Mouse (Mus musculus) cerebellum, adult 9-11 months (tissue): ENCODE measurements around the gene Mapk11.

Experiments
- DNase-seq: peaks from one replicate; pipeline ENCODE4 v3.0.0; 2022

Gene Mapk11

DNA sequence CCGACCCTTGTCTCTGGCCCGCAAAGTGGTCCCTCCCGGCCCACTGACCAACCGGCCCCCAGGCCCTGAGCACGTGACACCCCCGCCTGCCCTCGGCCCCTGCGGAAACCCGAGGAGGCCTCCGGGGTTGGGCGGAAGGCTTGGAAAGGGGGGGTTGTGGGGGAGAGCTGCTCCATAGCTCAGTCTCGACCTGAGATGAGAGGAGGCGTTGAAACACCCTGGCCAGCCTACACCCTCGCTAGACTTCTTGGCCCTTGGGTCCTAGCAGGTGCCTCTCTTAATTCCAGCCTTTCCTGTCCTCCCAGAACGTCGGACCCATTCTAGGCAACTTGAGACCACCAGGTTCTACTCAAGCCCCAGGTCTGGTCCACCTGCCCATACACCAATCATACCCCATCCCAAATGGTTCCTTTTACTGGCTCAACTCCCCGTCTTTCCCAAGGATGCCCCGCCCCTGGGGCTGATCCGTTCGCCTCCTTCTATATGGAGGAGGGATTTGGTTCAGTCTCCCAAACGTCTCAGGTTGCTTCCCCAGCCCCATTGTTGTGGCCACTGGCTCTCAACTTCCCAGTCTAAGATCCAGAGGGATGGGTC lies 8.7 kb downstream of the Mapk11 start, which contains the start of gene Mapk12:
Gene Mapk12, minus strand, starts transcription at position 45 of the 594 bp plus-strand sequence.
- no peak for DNase-seq

DNA sequence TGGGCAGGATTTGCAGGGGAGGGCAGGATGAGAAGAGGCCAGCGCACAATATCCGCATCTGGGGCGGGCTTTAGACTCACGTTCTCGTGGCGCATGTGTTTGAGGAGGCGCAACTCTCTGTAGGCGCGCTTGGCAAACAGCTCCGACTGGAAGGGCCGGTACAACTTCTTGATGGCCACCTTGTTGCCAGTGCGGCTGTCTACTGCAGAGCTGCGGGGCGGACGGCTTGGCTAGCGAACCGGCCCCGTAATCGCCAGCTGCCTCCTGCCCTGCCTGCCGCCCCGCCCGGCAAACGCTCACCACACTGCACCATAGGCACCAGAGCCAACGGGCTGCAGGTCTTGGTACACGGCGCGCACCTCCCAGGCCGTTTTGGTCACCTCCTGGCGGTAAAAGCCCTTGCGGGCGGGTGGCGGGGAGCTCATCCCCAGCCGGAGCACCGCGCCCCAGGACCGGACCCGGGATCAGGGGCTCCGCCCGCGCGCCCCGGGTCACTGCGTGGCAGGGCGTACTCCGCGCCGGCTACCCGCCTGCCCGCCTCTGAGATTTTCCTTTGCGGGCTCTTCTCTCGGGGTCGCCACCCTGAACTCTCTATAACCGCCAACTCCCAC lies 9.3 kb downstream of the Mapk11 start:
- DNase-seq, result peak; percentile 87

GRCm38 (mm10) chr15:89138531-89138930 lies 10.9 kb downstream of the Mapk11 start:
- peak; percentile 53 for DNase-seq

DNA sequence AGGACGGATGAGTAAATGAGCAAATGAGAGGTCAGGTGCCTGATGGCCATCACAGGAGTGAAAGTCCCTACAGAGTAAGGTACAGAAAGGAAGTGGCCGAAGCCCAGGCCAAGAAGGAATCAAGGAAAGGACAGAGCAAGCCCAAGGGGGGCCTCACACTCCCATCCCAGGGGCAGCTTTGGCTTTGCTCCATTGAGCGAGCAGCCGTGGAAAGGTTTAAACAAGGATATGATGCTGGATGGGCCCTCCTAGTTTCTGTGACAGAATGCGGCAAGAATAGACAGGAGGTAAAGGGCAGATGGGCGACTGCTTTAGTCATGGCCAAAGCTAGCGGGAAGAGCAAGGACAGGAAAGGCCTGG lies 11.4 kb downstream of the Mapk11 start:
- peak; percentile 74 for DNase-seq

GRCm38 (mm10) chr15:89137378-89138045 lies 11.9 kb downstream of the Mapk11 start:
- DNase-seq, result peak; percentile 65

DNA sequence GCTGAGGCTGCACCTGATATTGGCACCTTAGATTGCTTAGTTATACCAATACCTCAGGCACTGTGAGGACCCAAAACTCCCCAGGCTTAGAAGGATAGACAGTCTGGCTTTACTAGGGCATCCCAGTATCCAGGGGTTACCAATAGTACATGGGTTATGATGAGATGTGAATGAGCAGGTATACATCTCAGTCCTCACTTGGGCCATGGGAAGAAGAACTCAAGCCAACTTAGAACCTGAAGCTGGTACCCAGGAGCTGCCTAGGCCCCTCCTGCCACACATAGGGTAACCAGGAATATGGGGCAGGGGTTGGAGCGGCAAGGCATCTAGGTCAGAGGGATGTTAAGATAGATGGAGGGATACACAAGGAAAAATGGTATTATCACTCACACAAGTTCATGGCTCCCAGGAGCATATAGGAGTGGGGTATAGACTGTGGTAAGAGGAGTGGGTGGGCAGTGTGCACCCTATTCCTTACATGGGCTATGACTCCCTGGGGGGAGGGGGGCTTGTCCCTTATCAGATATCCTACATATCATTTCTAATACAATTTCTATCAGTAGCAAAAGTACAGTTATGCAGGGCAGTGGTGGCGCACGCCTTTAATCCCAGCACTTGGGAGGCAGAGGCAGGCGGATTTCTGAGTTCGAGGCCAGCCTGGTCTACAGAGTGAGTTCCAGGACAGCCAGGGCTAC lies 12.8 kb downstream of the Mapk11 start:
- peak; percentile 46 for DNase-seq

DNA sequence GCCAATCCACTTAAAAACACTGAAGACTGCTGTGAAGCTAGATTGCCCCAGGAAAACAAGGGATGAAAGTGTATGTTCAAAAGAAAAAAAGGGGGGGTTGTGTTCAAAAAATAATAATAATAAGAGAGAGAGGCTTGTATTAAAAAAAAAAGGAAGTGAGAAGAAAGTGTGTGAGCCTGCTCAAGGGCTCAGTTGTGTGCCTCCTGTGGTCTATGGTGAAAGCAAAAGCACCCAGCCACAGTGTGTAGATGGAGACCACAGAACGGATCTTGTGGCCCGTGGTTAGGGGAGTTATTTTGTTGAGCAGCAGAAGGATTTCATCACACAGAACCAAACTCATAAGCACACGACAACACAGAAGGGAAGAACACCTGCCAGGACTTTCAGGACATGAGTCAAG lies 18.1 kb downstream of the Mapk11 start:
- no peak for DNase-seq

- DNase-seq, result no peak
These were observed 19.2 kb downstream of the Mapk11 start for GRCm38 (mm10) chr15:89130245-89130644.

- peak; percentile 92 for DNase-seq
These were observed 20.8 kb downstream of the Mapk11 start, which contains the start of gene Hdac10 for GRCm38 (mm10) chr15:89128382-89129350. Hdac10 (minus strand) TSS chr15:89128700.

DNA sequence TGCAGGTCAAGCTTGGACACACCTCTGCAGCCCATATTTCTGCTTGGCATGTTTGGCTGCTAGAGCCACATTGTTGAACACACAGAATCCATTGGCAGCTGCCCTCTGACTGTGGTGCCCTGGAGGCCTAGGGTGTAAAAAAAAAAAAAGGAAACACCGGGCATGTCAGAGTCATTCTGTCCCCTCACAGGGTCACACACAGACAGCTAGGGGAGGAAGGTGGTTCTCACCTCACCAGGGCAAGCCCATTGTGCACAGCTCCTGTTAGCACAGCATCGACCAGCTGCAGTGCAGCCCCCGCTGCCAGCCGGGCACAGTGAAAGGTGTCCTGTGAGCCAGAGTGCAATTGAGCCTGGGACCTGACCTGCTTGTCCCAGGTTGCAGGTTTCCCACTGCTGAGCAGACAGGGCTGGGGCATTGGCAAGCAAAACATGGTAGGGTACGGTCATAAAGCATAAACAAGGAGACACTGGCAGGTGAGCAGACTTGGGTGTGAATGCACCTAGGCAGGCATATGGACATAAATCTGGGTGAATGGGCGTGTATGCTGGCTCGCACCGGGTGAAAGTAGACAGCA lies 22.0 kb downstream of the Mapk11 start:
- peak; percentile 61 for DNase-seq

- DNase-seq, result peak; percentile 56
These were observed 22.8 kb downstream of the Mapk11 start for GRCm38 (mm10) chr15:89126622-89127021.

GRCm38 (mm10) chr15:89125351-89125750 lies 24.1 kb downstream of the Mapk11 start:
- DNase-seq, result peak; percentile 54

GRCm38 (mm10) chr15:89124312-89124711 lies 25.1 kb downstream of the Mapk11 start:
- DNase-seq, result peak; percentile 43

DNA sequence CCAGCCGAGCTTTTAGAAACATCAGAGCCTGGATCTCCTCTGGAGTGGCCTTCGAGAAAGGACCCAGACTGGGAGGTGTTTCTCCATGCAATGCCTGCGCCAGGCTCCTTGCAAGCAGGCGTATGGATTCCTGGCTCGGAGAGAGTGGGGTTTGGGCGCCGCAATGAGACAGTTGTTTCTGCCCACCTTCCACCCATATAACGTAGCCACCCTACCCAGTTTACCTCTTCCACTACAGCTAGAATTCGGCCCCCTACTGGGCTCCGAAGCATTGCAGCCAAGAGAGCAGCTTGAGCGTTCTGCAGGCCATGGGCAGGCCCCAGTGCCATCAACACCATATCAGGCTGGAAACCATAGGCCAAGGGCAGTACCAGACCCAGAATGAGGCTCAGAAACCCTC lies 25.8 kb downstream of the Mapk11 start:
- DNase-seq, result peak; percentile 78

- DNase-seq, result peak; percentile 95
These were observed 26.6 kb downstream of the Mapk11 start, which contains the start of gene Tubgcp6 for GRCm38 (mm10) chr15:89122649-89123366. Tubgcp6 (minus strand) TSS chr15:89123112.

- DNase-seq, result no peak
These were observed 31.4 kb downstream of the Mapk11 start for GRCm38 (mm10) chr15:89118007-89118406.

DNA sequence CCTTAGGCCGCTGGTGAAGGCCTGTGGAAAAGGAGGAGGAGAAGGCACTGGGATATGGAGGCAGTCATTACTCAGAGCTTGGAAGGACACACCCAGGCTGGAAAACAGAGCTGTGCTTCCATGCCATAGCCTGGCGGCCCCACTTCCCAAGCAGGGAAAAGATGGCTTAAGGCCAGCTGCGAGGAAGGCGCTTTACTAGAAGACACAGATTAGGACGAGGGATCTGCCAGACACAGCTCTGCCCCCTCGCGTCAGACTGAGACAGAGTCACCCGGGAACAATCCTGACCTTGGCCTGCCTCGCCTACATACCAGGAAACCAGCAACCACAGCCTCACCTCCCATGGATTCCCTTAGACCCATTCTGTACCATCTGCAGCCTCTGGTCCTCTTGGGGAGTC lies 39.3 kb downstream of the Mapk11 start:
- DNase-seq, result peak; percentile 85

GRCm38 (mm10) chr15:89106976-89107375 lies 42.5 kb downstream of the Mapk11 start:
- no peak for DNase-seq

GRCm38 (mm10) chr15:89106073-89106472 lies 43.4 kb downstream of the Mapk11 start:
- DNase-seq, result peak; percentile 93

DNA sequence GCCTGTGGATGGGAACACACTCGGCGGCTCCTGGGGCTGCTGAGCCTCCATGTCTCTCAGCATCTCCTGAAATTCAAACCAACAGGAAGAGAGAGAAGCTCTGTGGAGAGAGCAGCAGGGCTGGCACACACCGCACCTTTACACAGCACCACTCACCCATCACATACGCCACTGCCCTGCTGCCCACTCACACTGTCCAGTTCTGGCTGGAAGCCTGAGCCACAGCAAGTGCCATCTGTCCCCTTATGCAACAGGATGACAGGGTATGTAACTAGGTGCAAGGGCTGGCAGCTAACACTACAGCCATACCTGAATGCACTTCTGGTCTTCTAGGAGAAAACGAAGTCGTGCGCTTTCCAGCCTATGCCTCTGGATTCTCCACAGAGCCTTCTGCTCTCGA lies 45.0 kb downstream of the Mapk11 start:
- DNase-seq, result peak; percentile 98

DNA sequence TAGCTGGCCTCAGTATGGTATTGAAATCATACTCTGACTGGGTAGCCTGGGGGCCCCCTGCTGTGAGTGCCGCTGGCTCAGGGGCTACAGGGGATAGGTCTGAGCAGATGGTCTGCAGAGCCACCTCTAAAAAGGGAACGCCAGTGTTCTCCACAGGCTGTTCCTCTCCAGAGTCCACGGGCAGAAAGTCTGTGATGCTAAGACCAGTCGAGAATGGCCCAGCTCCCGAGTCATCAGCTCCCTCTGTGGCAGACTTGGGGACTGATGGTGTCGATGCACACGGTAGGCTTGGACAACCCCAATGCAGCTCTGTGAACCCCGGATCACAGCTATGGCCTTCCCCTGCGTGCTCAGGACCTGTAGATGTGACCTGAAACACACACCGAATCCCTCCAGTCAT lies 45.5 kb downstream of the Mapk11 start:
- DNase-seq, result peak; percentile 87
